14 mouse cellular contexts compared by ENCODE assay signal in the genomic region with DNA sequence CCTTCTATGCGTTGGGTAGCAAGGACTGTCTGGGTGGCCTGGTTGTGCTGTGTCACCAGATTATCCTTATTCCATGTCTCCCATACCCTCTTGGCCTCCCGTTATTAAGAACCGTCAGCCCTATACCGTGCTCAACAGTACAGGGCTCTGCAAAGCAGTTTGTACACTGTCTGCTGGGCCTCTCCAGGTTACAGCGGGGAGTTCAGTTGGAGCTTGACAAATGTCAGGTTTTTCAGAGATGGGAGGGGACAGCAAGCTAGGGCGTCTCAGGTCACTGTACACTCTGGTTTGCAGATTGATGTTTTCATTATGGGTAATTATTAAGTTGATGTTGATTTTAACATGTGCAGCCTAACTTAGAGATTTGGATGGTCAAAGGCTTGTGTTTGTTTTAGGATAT.
DNase-seq lines count a peak whose midpoint lies in the region; ATAC-seq lines count a peak whose summit lies in the region.
"Had no signal": no experiment of that assay in that cellular context is flagged by ENCODE, and none has a peak within 500 bp of the region (broad histone marks: within the 10 kb centered on the region; RNA-seq: fewer than 3 reads in every experiment).

No protein-coding gene starts in this region.

- no peak overlapping the region for H3K4me3 ChIP-seq in neural tube, embryonic 13.5 days
- H3K4me3 ChIP-seq in neural tube, embryonic 15.5 days (replicated peaks): no peak overlapping the region
- no peak overlapping the region for H3K4me3 ChIP-seq in stomach, embryonic 16.5 days (replicated peaks; ENCODE audit: low read length)
- H3K4me3 ChIP-seq: midbrain, embryonic 13.5 days had no signal

- peaks cover 50% of the 10 kb centered on the region for H3K4me1 ChIP-seq in neural tube, embryonic 13.5 days (replicated peaks)
- peaks cover 19% of the 10 kb centered on the region for H3K4me1 ChIP-seq in neural tube, embryonic 15.5 days
- peaks cover 75% of the 10 kb centered on the region for H3K4me1 ChIP-seq in stomach, embryonic 16.5 days (ENCODE audit: control insufficient read depth, insufficient read depth, low read length)

- no peak for ATAC-seq in neural tube, embryonic 13.5 days (ENCODE audit: low read depth)
- ATAC-seq in neural tube, embryonic 15.5 days (ENCODE audit: low FRiP score): no peak
- no peak for ATAC-seq in stomach, embryonic 16.5 days (ENCODE audit: insufficient read depth, low FRiP score)
- ATAC-seq: forebrain, embryonic 14.5 days; inflammation-experienced regulatory T-cells, adult 6 months; midbrain, embryonic 13.5 days had no signal

- H3K36me3 ChIP-seq in neural tube, embryonic 13.5 days: peaks cover 6% of the 10 kb centered on the region
- H3K36me3 ChIP-seq in neural tube, embryonic 15.5 days: no peaks in the 10 kb centered on the region
- peaks cover 7% of the 10 kb centered on the region; the same call in 1 of the 2 replicates for H3K36me3 ChIP-seq in stomach, embryonic 16.5 days (ENCODE audit: control insufficient read depth, insufficient read depth, low read length)

- H3K9ac ChIP-seq in neural tube, embryonic 13.5 days: no peak overlapping the region
- no peak overlapping the region for H3K9ac ChIP-seq in neural tube, embryonic 15.5 days (replicated peaks)
- H3K9ac ChIP-seq in stomach, embryonic 16.5 days (ENCODE audit: low read length): no peak overlapping the region
- H3K9ac ChIP-seq: midbrain, embryonic 13.5 days had no signal

- 85% methylated on average over 6 of the region's 6 CpGs for WGBS in neural tube, embryonic 13.5 days
- 89% methylated on average over 6 of the region's 6 CpGs for WGBS in neural tube, embryonic 15.5 days
- WGBS in stomach, embryonic 16.5 days: 42% methylated on average over 6 of the region's 6 CpGs

- peak; percentile 25 for DNase-seq in adrenal gland, adult 2 months
- DNase-seq in adrenal gland, postnatal 14 days: no peak
- peak; percentile 61 for DNase-seq in kidney, adult 9 months
- no peak for DNase-seq in kidney, adult 8-10 months
- DNase-seq in adrenal gland, postnatal 4 days (ENCODE audit: low spot score in 2 of 2): no peak
- DNase-seq: gastrocnemius, postnatal 36 days; right cerebral cortex, postnatal 4 days; thymus, postnatal 36 days had no signal

- peak overlapping the region; percentile 56; the same call in 1 of the 2 replicates for H3K27ac ChIP-seq in neural tube, embryonic 13.5 days (replicated peaks)
- no peak overlapping the region for H3K27ac ChIP-seq in neural tube, embryonic 15.5 days (replicated peaks)
- H3K27ac ChIP-seq in stomach, embryonic 16.5 days (ENCODE audit: low read length): peak overlapping the region; percentile 28
- H3K27ac ChIP-seq: midbrain, embryonic 13.5 days had no signal

- no peaks in the 10 kb centered on the region for H3K9me3 ChIP-seq in neural tube, embryonic 13.5 days
- H3K9me3 ChIP-seq in neural tube, embryonic 15.5 days (replicated peaks): no peaks in the 10 kb centered on the region
- H3K9me3 ChIP-seq in stomach, embryonic 16.5 days (replicated peaks; ENCODE audit: control insufficient read depth, low read length): 0 out of 2 replicates have a peak, but pooled peaks cover 3% of the 10 kb centered on the region
- H3K9me3 ChIP-seq: midbrain, embryonic 13.5 days had no signal

- no peak overlapping the region for H3K4me2 ChIP-seq in neural tube, embryonic 13.5 days
- H3K4me2 ChIP-seq in neural tube, embryonic 15.5 days: no peak overlapping the region
- no peak overlapping the region for H3K4me2 ChIP-seq in stomach, embryonic 16.5 days (ENCODE audit: low read depth, low read length)
- H3K4me2 ChIP-seq: midbrain, embryonic 13.5 days had no signal

- no peaks in the 10 kb centered on the region for H3K27me3 ChIP-seq in neural tube, embryonic 13.5 days
- no peaks in the 10 kb centered on the region for H3K27me3 ChIP-seq in neural tube, embryonic 15.5 days (replicated peaks)
- H3K27me3 ChIP-seq in stomach, embryonic 16.5 days (ENCODE audit: control insufficient read depth, insufficient read depth, low read length): no peaks in the 10 kb centered on the region
- H3K27me3 ChIP-seq: midbrain, embryonic 13.5 days had no signal

Comparison
In these comparisons a context has a peak if more than half of its experiments do, and no peak if none do; other contexts are left out.
1. DNase-seq: peak in adrenal gland, adult 2 months (single experiment) and kidney, adult 9 months (single experiment); none in adrenal gland, postnatal 14 days (single experiment), kidney, adult 8-10 months (0 of 2) and adrenal gland, postnatal 4 days (0 of 2).